Mouse (Mus musculus) heart, adult 2 months (tissue): ENCODE results near the gene Ankib1. TPM values are rescaled to one million over a fixed set of nuclear protein-coding genes. Genes with fewer than 3 reads are reported as not detected.
A peak's percentile ranks its signal among the peaks of the same experiment; 100 is the strongest.
"Not testable (repeated sequence)": the region's sequence is repeated elsewhere in the genome, so short reads cannot be mapped to it uniquely, and the experiment has no call there.

Experiments
- DNase-seq, 2 experiments: peaks; one replicate each; pipeline ENCODE4 v3.0.0; 2021
- H3K27ac ChIP-seq: fragments of 200-600 bp; 2 replicates; pipeline ENCODE4 v1.8.1; 2022
- H3K27me3 ChIP-seq: fragments of 200-500 bp; 2 replicates; pipeline ENCODE4 v1.6.1; 2012; ENCODE audit warnings: mild to moderate bottlenecking, low read length, inconsistent platforms, mixed read lengths; ENCODE audit not compliant: control insufficient read depth, insufficient read depth
- H3K36me3 ChIP-seq: fragments of 200-500 bp; 2 replicates; pipeline ENCODE4 v1.6.1; 2012; ENCODE audit warnings: low read length, inconsistent platforms; ENCODE audit not compliant: control insufficient read depth, insufficient read depth
- H3K4me1 ChIP-seq: fragments of 200-500 bp; 2 replicates; pipeline ENCODE4 v1.6.1; 2011; ENCODE audit warnings: low read length; ENCODE audit not compliant: control insufficient read depth, insufficient read depth
- H3K4me3 ChIP-seq: fragments of 200-600 bp; 2 replicates; pipeline ENCODE4 v1.8.1; 2022
- H3K79me2 ChIP-seq: fragments of 200-500 bp; replicated peaks from 2 replicates; pipeline ENCODE4 v1.6.1; 2012; ENCODE audit warnings: mild to moderate bottlenecking, inconsistent platforms, low read length, moderate library complexity, mixed read lengths; ENCODE audit not compliant: control insufficient read depth, insufficient read depth
- H3K9ac ChIP-seq: fragments of 200-500 bp; 2 replicates; pipeline ENCODE4 v1.6.1; 2012; ENCODE audit warnings: low read depth, mild to moderate bottlenecking, control low read depth, inconsistent platforms, low read length, mixed read lengths
- CTCF ChIP-seq: fragments of 200-600 bp; IDR thresholded peaks from 2 replicates; pipeline ENCODE4 v1.8.1; 2022; ENCODE audit warnings: antibody characterized with exemption, mild to moderate bottlenecking, moderate library complexity
- EP300 ChIP-seq: fragments of 200-500 bp; IDR thresholded peaks from 2 replicates; pipeline ENCODE4 v1.6.1; 2011; ENCODE audit warnings: low read depth, low read length, control low read depth; ENCODE audit not compliant: insufficient read depth
- POLR2A ChIP-seq: fragments of 200-500 bp; IDR thresholded peaks from 2 replicates; pipeline ENCODE4 v1.6.1; 2011; ENCODE audit warnings: mild to moderate bottlenecking, low read depth, low read length, control low read depth; ENCODE audit not compliant: insufficient read depth
- WGBS: fragments of 180-500 bp; shearing (Covaris S2); methylation state at CpG from one replicate; pipeline ENCODE4 v1.1.7; 2018; 5-methylcytosine and 5-hydroxymethylcytosine counted together
- intact Hi-C: fragments of 180-260 bp; cut with DNase I; formaldehyde crosslinking; loops from one replicate; pipeline ENCODE4 v1.15.1; 2025
- polyA plus RNA-seq: library from polyadenylated mRNA; depleted of rRNA; stranded (reverse); fragments of >200 nt; gene quantifications from 2 replicates; pipeline ENCODE4 v1.2.3, GENCODE M21; 2012
- total RNA-seq, 2 experiments: library from RNA; stranded (reverse); gene quantifications; 2 replicates each; pipeline ENCODE4 v1.2.3; 2021

Ankib1 gene
- total and polyA plus RNA-seq, 3 experiments, result 3.6 to 28.0 (median 25.2) TPM

- Histone ChIP-seq H3K9ac (peak overlapping the region; percentile 95), H3K79me2 (no peaks in the 10 kb centered on the region), H3K36me3 (peaks cover 4% of the 10 kb centered on the region), H3K4me1 (peaks cover 2% of the 10 kb centered on the region; the same call in 1 of the 2 replicates), H3K27ac (peak overlapping the region; percentile 74), H3K27me3 (no peaks in the 10 kb centered on the region), H3K4me3 (peak overlapping the region; percentile 66)
- intact Hi-C loops, result loop anchor here (2.0 kb wide), 2 partner anchors 69 to 155 kb away; no protein-coding TSS in a partner anchor
- WGBS, result 6% methylated on average over 18 of the region's 18 CpGs
- TF ChIP-seq CTCF (no peak), POLR2A (no peak)
- no peak for DNase-seq
Measured at GRCm38 (mm10) chr5:3801672-3802432, 873 bp downstream of the Ankib1 start.

- no peak for DNase-seq
- Histone ChIP-seq H3K27ac (no peak overlapping the region), H3K79me2 (no peaks in the 10 kb centered on the region), H3K36me3 (peaks cover 4% of the 10 kb centered on the region), H3K9ac (no peak overlapping the region), H3K27me3 (no peaks in the 10 kb centered on the region), H3K4me1 (peaks cover 2% of the 10 kb centered on the region; the same call in 1 of the 2 replicates), H3K4me3 (no peak overlapping the region)
- no peak for TF ChIP-seq POLR2A
- TF ChIP-seq CTCF, result no peak
- no peak for TF ChIP-seq EP300
- intact Hi-C loops, result no loop called here
- WGBS, result 67% methylated on average over 4 of the region's 4 CpGs
Measured at GRCm38 (mm10) chr5:3800881-3801280, 1.8 kb downstream of the Ankib1 start.

DNA sequence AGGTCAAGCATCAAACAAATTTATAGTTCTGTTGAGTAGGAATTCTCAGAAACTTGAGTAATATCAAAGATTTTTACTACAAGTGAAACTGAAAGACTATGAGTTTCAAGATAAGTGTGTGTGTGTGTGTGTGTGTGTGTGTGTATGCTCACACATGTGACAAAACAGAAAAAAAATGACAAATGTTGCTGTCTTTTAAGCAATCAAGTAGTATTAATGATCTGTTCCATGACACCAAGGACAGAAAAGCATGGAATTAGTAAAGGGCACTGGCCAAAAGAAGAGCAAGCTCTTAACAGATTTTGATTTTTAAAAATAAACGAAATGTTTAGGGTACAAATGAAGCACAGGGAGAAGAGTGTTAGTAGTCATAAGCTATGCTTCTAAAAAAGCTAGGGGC, 2.7 kb downstream of the Ankib1 start:
- 93% methylated on average over 1 of the region's 1 CpGs for WGBS

DNA sequence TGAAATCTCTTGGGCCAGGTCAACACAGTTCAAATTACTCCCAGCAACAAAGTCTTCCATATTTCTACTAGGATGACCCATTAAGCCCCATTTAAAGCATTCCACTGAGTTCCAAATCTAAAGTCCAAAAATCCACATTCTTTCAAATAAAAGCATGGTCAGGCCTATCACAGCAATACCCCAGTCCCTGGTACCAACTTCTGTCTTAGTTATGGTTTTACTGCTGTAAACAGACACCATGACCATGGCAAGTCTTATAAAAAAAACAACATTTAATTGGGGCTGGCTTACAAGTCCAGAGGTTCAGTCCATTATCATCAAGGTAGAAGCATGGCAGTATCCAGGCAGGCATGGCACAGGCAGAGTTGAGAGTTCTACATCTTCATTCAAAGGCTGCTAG, 4.1 kb downstream of the Ankib1 start:
- H3K36me3 ChIP-seq, H3K4me3 ChIP-seq, H3K9ac ChIP-seq, H3K27ac ChIP-seq, H3K4me1 ChIP-seq, H3K27me3 ChIP-seq, intact Hi-C loops, DNase-seq, H3K79me2 ChIP-seq: not testable (repeated sequence)

More for the DNA sequence above, 2.7 kb downstream of the Ankib1 start:
- H3K9ac ChIP-seq, result no peak overlapping the region
- no peak for DNase-seq
- TF ChIP-seq POLR2A, result no peak
- intact Hi-C loops, result no loop called here
- H3K27ac ChIP-seq, result no peak overlapping the region
- H3K36me3 ChIP-seq, result peaks cover 4% of the 10 kb centered on the region
- H3K79me2 ChIP-seq, result no peaks in the 10 kb centered on the region
- H3K4me1 ChIP-seq, result peaks cover 2% of the 10 kb centered on the region; the same call in 1 of the 2 replicates
- no peaks in the 10 kb centered on the region for H3K27me3 ChIP-seq
- H3K4me3 ChIP-seq, result no peak overlapping the region

DNA sequence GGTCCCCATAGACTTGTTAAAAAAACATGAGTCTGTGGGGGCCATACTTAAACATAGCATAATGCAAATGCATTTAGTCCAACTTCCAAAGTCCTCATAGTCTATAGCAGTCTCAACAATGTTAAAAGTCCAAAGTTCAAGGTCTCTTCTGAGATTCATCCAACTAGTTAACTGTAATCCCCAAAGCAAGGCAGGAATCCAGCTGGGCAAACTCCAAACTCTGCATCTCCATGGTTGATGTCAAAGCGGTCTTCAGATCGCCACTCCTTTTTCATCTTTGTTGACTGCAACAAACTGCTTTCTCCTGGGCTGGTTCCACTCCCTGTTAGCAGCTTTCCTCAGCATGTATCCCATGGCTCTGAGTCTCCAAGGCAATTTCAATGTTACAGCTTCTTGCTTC, 5.6 kb downstream of the Ankib1 start:
- H3K36me3 ChIP-seq, H3K79me2 ChIP-seq, DNase-seq, H3K27me3 ChIP-seq, H3K4me1 ChIP-seq, H3K4me3 ChIP-seq, H3K27ac ChIP-seq, H3K9ac ChIP-seq, intact Hi-C loops: not testable (repeated sequence)
- WGBS, result 88% methylated on average over 2 of the region's 2 CpGs

GRCm38 (mm10) chr5:3791048-3791447, 11.7 kb downstream of the Ankib1 start:
- intact Hi-C loops, result no loop called here
- Histone ChIP-seq H3K36me3 (peaks cover 5% of the 10 kb centered on the region), H3K79me2 (peaks cover 2% of the 10 kb centered on the region; the same call in 1 of the 2 replicates), H3K27me3 (no peaks in the 10 kb centered on the region), H3K4me1 (peaks cover 2% of the 10 kb centered on the region), H3K9ac (no peak overlapping the region), H3K27ac (no peak overlapping the region), H3K4me3 (no peak overlapping the region)
- DNase-seq, result no peak
- TF ChIP-seq POLR2A, result no peak
- TF ChIP-seq CTCF, result no peak
- TF ChIP-seq EP300, result no peak
